Mouse (Mus musculus) forelimb bud, embryonic 11.5 days (tissue): ENCODE data around the gene Olfr348.

ENCODE experiments used
- DNase-seq: peaks from one replicate; pipeline ENCODE4 v3.0.0-alpha.2; 2012; ENCODE audit warnings: low read depth, low spot score

The Olfr348 gene

DNA sequence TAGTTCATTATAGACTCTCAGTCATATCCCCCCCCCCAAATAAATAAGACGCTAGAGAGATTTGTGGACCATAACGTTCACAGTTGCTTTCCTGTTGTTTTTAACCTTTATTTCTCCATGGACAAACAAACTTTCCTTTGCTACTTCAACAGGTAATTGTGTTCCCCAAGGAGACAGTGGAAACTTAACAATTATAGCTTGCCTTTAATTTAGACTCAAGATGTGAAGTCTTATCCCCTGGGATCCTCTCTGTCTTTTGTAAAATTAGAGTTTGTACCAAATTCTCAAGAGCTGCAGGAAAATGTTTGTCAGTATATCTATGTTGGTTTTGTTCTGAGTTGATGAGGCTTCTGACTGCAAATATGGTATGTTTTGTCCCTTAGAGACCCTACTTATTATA is at the start of gene Olfr348:
TSS of gene Olfr348 (plus strand) at position 301 of the 400 bp plus-strand sequence.
- DNase-seq, result no peak

DNA sequence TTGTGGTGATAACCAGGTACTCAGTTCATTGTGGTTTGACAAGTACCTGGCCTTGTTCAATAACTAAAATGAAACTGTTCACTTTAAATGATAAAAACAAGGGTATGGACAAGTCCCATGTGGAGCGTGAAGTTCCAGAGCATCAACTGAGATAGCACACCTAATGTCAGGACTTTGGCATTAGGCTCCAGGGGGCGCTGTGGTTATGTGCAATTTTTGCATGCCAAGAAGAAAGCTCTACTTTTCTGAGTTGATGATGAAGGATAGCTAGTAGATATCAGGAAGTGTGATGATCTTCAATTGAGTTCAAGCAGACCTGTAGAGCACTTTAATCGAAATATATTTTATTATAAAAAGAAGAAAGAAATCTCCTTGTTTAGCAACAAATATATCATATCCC is 47.9 kb upstream of the Olfr348 start:
- no peak for DNase-seq

DNA sequence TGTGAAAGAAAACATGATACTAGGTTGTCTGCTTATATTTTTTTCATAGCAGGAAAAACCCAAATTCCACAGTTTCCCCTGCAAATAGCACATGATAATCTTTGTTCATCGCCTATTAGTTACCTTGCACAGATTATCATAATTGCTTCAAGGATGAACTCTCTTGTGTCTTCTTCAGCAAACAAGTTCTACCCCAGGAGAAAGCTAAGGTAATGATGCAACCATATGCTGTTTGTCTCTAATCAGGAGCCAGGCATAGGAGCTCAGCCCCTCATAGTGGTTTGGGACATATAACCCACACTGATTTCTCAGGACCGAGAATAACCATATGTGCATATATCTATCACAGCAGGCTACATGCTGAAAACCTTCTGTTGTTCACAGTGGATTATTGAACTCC is 6.2 kb downstream of the Olfr348 start, which contains the start of gene Olfr50:
TSS of gene Olfr50 (plus strand) at position 301 of the 400 bp plus-strand sequence.
- no peak for DNase-seq

DNA sequence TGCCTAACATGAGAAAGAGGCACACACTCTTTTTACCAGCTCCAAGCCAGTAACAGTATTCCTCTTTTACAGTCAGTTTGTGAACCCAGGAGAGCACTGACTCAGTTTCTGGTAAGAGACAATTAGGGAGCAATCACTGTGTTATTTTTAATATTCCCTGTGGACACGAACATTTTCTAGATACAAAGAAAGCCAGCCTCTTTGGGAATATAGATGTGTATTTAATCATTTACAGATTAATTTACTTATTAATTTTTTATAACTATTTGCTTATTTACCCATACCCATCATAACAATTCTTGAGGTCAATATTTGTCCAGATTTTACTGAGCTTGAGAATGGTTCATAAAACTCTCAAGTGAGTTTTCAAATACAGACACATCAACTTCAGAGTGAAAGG is 32.9 kb downstream of the Olfr348 start, which contains the start of gene Olfr3:
TSS of gene Olfr3 (minus strand) at position 101 of the 400 bp plus-strand sequence.
- no peak for DNase-seq
